ENCODE assay signal across 8 mouse cellular contexts in the genomic region with DNA sequence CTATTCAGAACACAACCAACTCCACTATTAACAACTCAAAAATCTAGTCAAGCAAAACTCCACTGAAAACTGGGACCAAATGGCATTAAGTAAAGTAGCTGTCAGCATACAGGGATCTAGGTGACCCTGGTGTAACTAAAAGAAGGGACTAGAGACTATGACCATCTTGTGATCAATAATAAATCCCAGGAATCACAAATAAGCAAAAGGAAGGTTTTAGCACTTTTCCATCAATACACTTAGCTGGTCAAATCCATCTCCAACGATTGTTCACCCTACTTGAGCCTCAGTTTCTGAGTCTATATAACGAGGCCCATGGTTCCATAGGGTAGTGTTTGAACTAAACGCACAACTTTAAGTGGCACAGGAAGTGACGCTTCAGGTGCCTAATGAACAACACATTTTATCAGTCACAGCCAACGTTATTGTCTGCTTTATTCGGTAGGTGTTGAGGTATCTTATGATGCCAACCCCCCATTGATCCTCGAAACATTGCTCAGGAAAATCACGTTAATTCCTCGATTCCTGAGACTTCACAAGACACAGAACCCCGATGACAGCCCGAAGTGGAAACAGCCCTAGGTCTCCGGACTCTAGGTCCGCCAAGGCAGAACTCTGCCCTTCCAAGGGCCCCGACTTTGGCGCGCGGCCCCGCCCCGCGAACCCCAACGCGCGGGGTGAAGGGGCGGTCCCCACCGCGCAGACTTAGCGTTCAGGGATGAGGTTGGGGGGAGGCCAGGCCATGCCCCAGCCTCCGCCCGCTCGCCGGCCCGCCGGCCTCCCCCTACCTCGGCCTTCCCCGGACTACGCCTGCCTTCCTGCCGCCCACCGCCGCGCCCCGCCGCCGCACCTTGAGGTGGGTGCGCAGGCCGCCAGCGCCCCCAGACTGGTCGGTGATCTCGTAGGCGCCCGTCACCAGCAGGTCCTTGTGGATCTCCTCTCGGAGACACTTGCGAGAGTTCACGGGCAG. TPM values are rescaled to one million over a fixed set of nuclear protein-coding genes. Genes with fewer than 3 reads are reported as not detected.
DNase-seq lines count a peak whose midpoint lies in the region; ATAC-seq and TF ChIP-seq lines count a peak whose summit lies in the region.

No protein-coding gene starts in this region.

- peak; percentile 78 for ATAC-seq in embryonic facial prominence, embryonic 14.5 days (ENCODE audit: low read depth)
- ATAC-seq in kidney, embryonic 14.5 days (ENCODE audit: low FRiP score, low TSS enrichment), result peak; percentile 75
- ATAC-seq in liver, embryonic 14.5 days (ENCODE audit: insufficient read depth), result peak; percentile 90
- ATAC-seq in stomach, embryonic 14.5 days (ENCODE audit: insufficient number of reproducible peaks, insufficient read depth, low FRiP score, low read depth), result peak; percentile 80

- peak overlapping the region; percentile 65 for H3ac ChIP-seq in C2C12 (ENCODE audit: control insufficient read depth, insufficient read length, low read depth)

- peak overlapping the region; percentile 82 for H3K4me2 ChIP-seq in embryonic facial prominence, embryonic 14.5 days (ENCODE audit: low read depth, low read length)
- peak overlapping the region; percentile 57 for H3K4me2 ChIP-seq in kidney, embryonic 14.5 days (replicated peaks; ENCODE audit: low read depth, low read length)
- peak overlapping the region; percentile 93 for H3K4me2 ChIP-seq in liver, embryonic 14.5 days (ENCODE audit: low read depth)
- peak overlapping the region; percentile 82 for H3K4me2 ChIP-seq in stomach, embryonic 14.5 days (replicated peaks; ENCODE audit: low read depth, low read length)

- peaks cover 56% of the 10 kb centered on the region for H3K79me2 ChIP-seq in C2C12 (ENCODE audit: control insufficient read depth, insufficient read depth)

- H3K27ac ChIP-seq in embryonic facial prominence, embryonic 14.5 days (replicated peaks; ENCODE audit: low read depth, low read length), result peak overlapping the region; percentile 90
- peak overlapping the region; percentile 99 for H3K27ac ChIP-seq in heart, embryonic 10.5 days
- peak overlapping the region; percentile 53; the same call in 1 of the 2 replicates for H3K27ac ChIP-seq in kidney, embryonic 14.5 days (ENCODE audit: low read depth, low read length)
- peak overlapping the region; percentile 64 for H3K27ac ChIP-seq in liver, embryonic 14.5 days
- peak overlapping the region; percentile 88 for H3K27ac ChIP-seq in stomach, embryonic 14.5 days (ENCODE audit: low read length)

- H3K9ac ChIP-seq in embryonic facial prominence, embryonic 14.5 days (ENCODE audit: low read depth, low read length), result peak overlapping the region; percentile 92
- H3K9ac ChIP-seq in kidney, embryonic 14.5 days (ENCODE audit: low read depth, low read length), result peak overlapping the region; percentile 95
- H3K9ac ChIP-seq in liver, embryonic 14.5 days (replicated peaks), result peak overlapping the region; percentile 86
- peak overlapping the region; percentile 90 for H3K9ac ChIP-seq in stomach, embryonic 14.5 days (replicated peaks; ENCODE audit: low read depth, low read length)

- peaks cover 14% of the 10 kb centered on the region for H3K4me1 ChIP-seq in embryonic facial prominence, embryonic 14.5 days (ENCODE audit: control insufficient read depth, insufficient read depth, low read length)
- peaks cover 26% of the 10 kb centered on the region for H3K4me1 ChIP-seq in heart, embryonic 10.5 days
- peaks cover 11% of the 10 kb centered on the region for H3K4me1 ChIP-seq in kidney, embryonic 14.5 days (ENCODE audit: control insufficient read depth, insufficient read depth, low read length)
- H3K4me1 ChIP-seq in liver, embryonic 14.5 days (replicated peaks; ENCODE audit: control insufficient read depth in 2 of 2, insufficient read depth in 2 of 2, low read length in 1 of 2), result peaks cover 11 to 24% of the 10 kb centered on the region in 2 experiments
- peaks cover 8% of the 10 kb centered on the region for H3K4me1 ChIP-seq in stomach, embryonic 14.5 days (ENCODE audit: control insufficient read depth, insufficient read depth, low read length)

- peak overlapping the region; percentile 58 for H3K4me3 ChIP-seq in C2C12 (ENCODE audit: insufficient read depth, poor library complexity, severe bottlenecking)
- peak overlapping the region; percentile 76 for H3K4me3 ChIP-seq in embryonic facial prominence, embryonic 14.5 days (ENCODE audit: low read depth, low read length)
- H3K4me3 ChIP-seq in heart, embryonic 10.5 days, result peak overlapping the region; percentile 95
- H3K4me3 ChIP-seq in kidney, embryonic 14.5 days (ENCODE audit: low read length), result peak overlapping the region; percentile 87
- H3K4me3 ChIP-seq in liver, embryonic 14.5 days (ENCODE audit: insufficient read depth in 1 of 2, low read depth in 2 of 2, low read length in 2 of 2), result peak overlapping the region; percentile 78 to 79
- peak overlapping the region; percentile 87 for H3K4me3 ChIP-seq in stomach, embryonic 14.5 days (ENCODE audit: low read depth, low read length)

- no peaks in the 10 kb centered on the region for H3K27me3 ChIP-seq in C2C12 (ENCODE audit: control insufficient read depth, insufficient read depth, insufficient read length)
- no peaks in the 10 kb centered on the region for H3K27me3 ChIP-seq in embryonic facial prominence, embryonic 14.5 days (replicated peaks; ENCODE audit: control insufficient read depth, insufficient read depth, low read length)
- H3K27me3 ChIP-seq in heart, embryonic 10.5 days (ENCODE audit: insufficient read depth, poor library complexity, severe bottlenecking), result no peaks in the 10 kb centered on the region
- H3K27me3 ChIP-seq in kidney, embryonic 14.5 days (ENCODE audit: control insufficient read depth, insufficient read depth, low read length), result no peaks in the 10 kb centered on the region
- H3K27me3 ChIP-seq in liver, embryonic 14.5 days (ENCODE audit: control insufficient read depth, insufficient read depth, low read length), result no peaks in the 10 kb centered on the region
- H3K27me3 ChIP-seq in stomach, embryonic 14.5 days (ENCODE audit: control insufficient read depth, insufficient read depth, low read length), result no peaks in the 10 kb centered on the region

- TF ChIP-seq CTCF in C2C12 (IDR thresholded peaks at IDR 0.05; ENCODE audit: control insufficient read depth, insufficient read depth, insufficient read length), result no peak
- TF ChIP-seq CTCF in liver, embryonic 14.5 days (IDR thresholded peaks at IDR 0.05; ENCODE audit: low read depth), result no peak

- H3K79me3 ChIP-seq in C2C12 (ENCODE audit: low read depth), result peaks cover 52% of the 10 kb centered on the region

- WGBS in embryonic facial prominence, embryonic 14.5 days, result under 1% methylated on average over 47 of the region's 53 CpGs
- WGBS in heart, embryonic 10.5 days, result 1% methylated on average over 53 of the region's 53 CpGs
- 2% methylated on average over 50 of the region's 53 CpGs for WGBS in kidney, embryonic 14.5 days
- 2% methylated on average over 48 of the region's 53 CpGs for WGBS in liver, embryonic 14.5 days (ENCODE audit: insufficient replicate concordance)
- WGBS in stomach, embryonic 14.5 days, result 2% methylated on average over 50 of the region's 53 CpGs

- peak; percentile 47 to 60 for DNase-seq in adrenal gland, postnatal 4 days (ENCODE audit: low spot score in 2 of 2)
- DNase-seq in embryonic facial prominence, embryonic 14.5 days (ENCODE audit: low spot score), result peak; percentile 67
- peak; percentile 83 for DNase-seq in heart, embryonic 10.5 days (ENCODE audit: low spot score)
- DNase-seq in liver, embryonic 14.5 days (ENCODE audit: low read depth in 3 of 3, low spot score in 3 of 3), result peak; percentile 64 to 72 (median 67)
- DNase-seq in natural killer cell, adult 2 months (ENCODE audit: low spot score in 2 of 2), result peak; percentile 57 to 70

- H3K36me3 ChIP-seq in C2C12 (ENCODE audit: control insufficient read depth, insufficient read depth), result no peaks in the 10 kb centered on the region
- H3K36me3 ChIP-seq in embryonic facial prominence, embryonic 14.5 days (ENCODE audit: control insufficient read depth, insufficient read depth, low read length), result no peaks in the 10 kb centered on the region
- H3K36me3 ChIP-seq in heart, embryonic 10.5 days, result no peaks in the 10 kb centered on the region
- no peaks in the 10 kb centered on the region for H3K36me3 ChIP-seq in kidney, embryonic 14.5 days (ENCODE audit: control insufficient read depth, insufficient read depth, low read length)
- H3K36me3 ChIP-seq in liver, embryonic 14.5 days (replicated peaks; ENCODE audit: control insufficient read depth, insufficient read depth, low read depth), result no peaks in the 10 kb centered on the region
- no peaks in the 10 kb centered on the region for H3K36me3 ChIP-seq in stomach, embryonic 14.5 days (ENCODE audit: control insufficient read depth, insufficient read depth, low read length)

- H3K9me3 ChIP-seq in embryonic facial prominence, embryonic 14.5 days (ENCODE audit: control insufficient read depth, low read length), result no peaks in the 10 kb centered on the region
- no peaks in the 10 kb centered on the region for H3K9me3 ChIP-seq in heart, embryonic 10.5 days
- no peaks in the 10 kb centered on the region for H3K9me3 ChIP-seq in kidney, embryonic 14.5 days (ENCODE audit: control insufficient read depth, low read length)
- H3K9me3 ChIP-seq in liver, embryonic 14.5 days (ENCODE audit: control insufficient read depth, low read length), result no peaks in the 10 kb centered on the region
- H3K9me3 ChIP-seq in stomach, embryonic 14.5 days (ENCODE audit: control insufficient read depth, low read depth, low read length), result no peaks in the 10 kb centered on the region

- no peak for TF ChIP-seq EP300 in liver, embryonic 14.5 days (IDR thresholded peaks at IDR 0.05; ENCODE audit: low read depth)

RNA-seq across cellular contexts. Expression of a gene that starts 0.8 kb away (rescaled TPM):
- 174 TPM for polyA plus RNA-seq in C2C12 (2012; fragmentation: generic; extraction: Trizol)
- total RNA-seq in adrenal gland, postnatal 4 days (2021), result 100 to 1,000 TPM; 290 to 301 TPM
- 358 and 372 TPM in 2 replicates for polyA plus RNA-seq in embryonic facial prominence, embryonic 14.5 days (2014; fragmentation: Nextera tagmentation; extraction: Ambion mirVana)
- 308 and 314 TPM in 2 replicates for polyA plus RNA-seq in heart, embryonic 10.5 days (2016; fragmentation: Nextera tagmentation; extraction: Ambion mirVana)
- polyA plus RNA-seq in kidney, embryonic 14.5 days (2014; fragmentation: Nextera tagmentation; extraction: Ambion mirVana), result 314 and 356 TPM in 2 replicates
- polyA plus RNA-seq in liver, embryonic 14.5 days (2012; rRNA removed), result 43.7 and 67.2 TPM in 2 replicates
- 174 and 175 TPM in 2 replicates for polyA plus RNA-seq in liver, embryonic 14.5 days (2014; fragmentation: Nextera tagmentation; extraction: Ambion mirVana)
- polyA plus RNA-seq in stomach, embryonic 14.5 days (2014; fragmentation: Nextera tagmentation; extraction: Ambion mirVana), result 386 and 405 TPM in 2 replicates

RNA-seq across cellular contexts. Expression of a gene that starts 34.7 kb away (rescaled TPM):
- polyA plus RNA-seq in C2C12 (2012; fragmentation: generic; extraction: Trizol), result 28.4 TPM
- total RNA-seq in adrenal gland, postnatal 4 days (2021), result 10 to 100 TPM; 76.7 to 77.0 TPM
- 19.4 and 21.2 TPM in 2 replicates for polyA plus RNA-seq in embryonic facial prominence, embryonic 14.5 days (2014; fragmentation: Nextera tagmentation; extraction: Ambion mirVana)
- 24.3 and 24.6 TPM in 2 replicates for polyA plus RNA-seq in heart, embryonic 10.5 days (2016; fragmentation: Nextera tagmentation; extraction: Ambion mirVana)
- 13.1 and 19.1 TPM in 2 replicates for polyA plus RNA-seq in kidney, embryonic 14.5 days (2014; fragmentation: Nextera tagmentation; extraction: Ambion mirVana)
- 6.6 and 8.8 TPM in 2 replicates for polyA plus RNA-seq in liver, embryonic 14.5 days (2012; rRNA removed)
- 4.1 and 4.4 TPM in 2 replicates for polyA plus RNA-seq in liver, embryonic 14.5 days (2014; fragmentation: Nextera tagmentation; extraction: Ambion mirVana)
- polyA plus RNA-seq in stomach, embryonic 14.5 days (2014; fragmentation: Nextera tagmentation; extraction: Ambion mirVana), result 20.3 and 20.4 TPM in 2 replicates

Comparison
In these comparisons a context has a peak if more than half of its experiments do, and no peak if none do; other contexts are left out.
1. Peak in every context shown above with its lines: DNase-seq, ATAC-seq, H3K4me3 ChIP-seq and H3K27ac ChIP-seq.